Mouse (Mus musculus) cerebellum, adult 2 months (tissue): ENCODE measurements around the gene Lamb3.

Experiments
- CTCF ChIP-seq: fragments of 200-500 bp; IDR thresholded peaks from 2 replicates; pipeline ENCODE4 v1.5.1; 2011; ENCODE audit warnings: low read depth, mild to moderate bottlenecking, control low read depth, low read length, moderate library complexity, borderline replicate concordance; ENCODE audit not compliant: insufficient read depth
- POLR2A ChIP-seq: fragments of 200-500 bp; IDR thresholded peaks from 2 replicates; pipeline ENCODE4 v1.6.1; 2011; ENCODE audit warnings: low read length, control low read depth, borderline replicate concordance; ENCODE audit not compliant: insufficient read depth

DNA sequence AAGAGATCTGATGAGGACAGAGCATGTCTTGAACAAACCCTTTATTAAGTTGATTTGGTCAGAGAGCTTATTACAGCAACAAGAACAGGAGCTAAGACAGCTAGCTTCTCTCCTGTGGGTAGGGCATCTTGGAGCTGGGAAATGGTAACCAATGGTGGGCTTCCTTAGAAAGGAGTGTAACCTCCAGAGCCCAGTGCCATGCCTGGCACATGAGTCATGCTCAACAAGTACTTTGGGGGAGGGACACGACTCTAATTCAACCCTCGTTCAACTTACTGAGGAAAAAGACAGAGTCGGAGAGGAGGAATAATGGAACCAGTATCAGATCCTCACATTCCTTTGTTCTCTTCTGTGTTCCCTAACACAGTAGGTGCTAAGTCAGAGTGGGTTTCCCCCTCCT, 112.2 kb downstream of the Lamb3 start:
- TF ChIP-seq CTCF (no peak), POLR2A (no peak)
